Mouse (Mus musculus) forebrain, postnatal 0 days (tissue): ENCODE measurements around the gene Ccdc184. TPM values are rescaled to one million over a fixed set of nuclear protein-coding genes. Genes with fewer than 3 reads are reported as not detected.

Source experiments
- ATAC-seq: fragments of 200-750 bp; cut with Nextera tagmentation; 2 replicates; pipeline ENCODE4 v1.8.0; 2017; ENCODE audit warnings: mild to moderate bottlenecking, moderate library complexity
- DNase-seq: peaks from one replicate; pipeline ENCODE4 v3.0.0-alpha.2; 2015
- H3K27ac ChIP-seq: fragments of 300-500 bp; sonication (generic); 2 replicates; pipeline ENCODE4 v1.5.1; 2014; ENCODE audit warnings: low read depth, mild to moderate bottlenecking, antibody characterized with exemption, low read length, moderate library complexity, mixed read lengths
- H3K27me3 ChIP-seq: fragments of 300-500 bp; sonication (generic); 2 replicates; pipeline ENCODE4 v1.6.1; 2014; ENCODE audit warnings: mild to moderate bottlenecking, low read length, mixed read lengths; ENCODE audit not compliant: insufficient read depth
- H3K36me3 ChIP-seq: fragments of 300-500 bp; sonication (generic); 2 replicates; pipeline ENCODE4 v1.6.1; 2014; ENCODE audit warnings: mild to moderate bottlenecking, moderate library complexity; ENCODE audit not compliant: insufficient read depth
- H3K4me1 ChIP-seq: fragments of 300-500 bp; sonication (generic); 2 replicates; pipeline ENCODE4 v1.6.1; 2014; ENCODE audit warnings: antibody characterized with exemption; ENCODE audit not compliant: insufficient read depth
- H3K4me2 ChIP-seq: fragments of 300-500 bp; sonication (generic); 2 replicates; pipeline ENCODE4 v1.6.1; 2014; ENCODE audit warnings: low read depth, mild to moderate bottlenecking, moderate library complexity
- H3K4me3 ChIP-seq: fragments of 300-500 bp; sonication (generic); 2 replicates; pipeline ENCODE4 v1.5.1; 2014; ENCODE audit warnings: low read depth, low read length, mixed read lengths
- H3K9ac ChIP-seq: fragments of 300-500 bp; sonication (generic); 2 replicates; pipeline ENCODE4 v1.6.1; 2014; ENCODE audit warnings: mild to moderate bottlenecking
- H3K9me3 ChIP-seq: fragments of 300-500 bp; sonication (generic); 2 replicates; pipeline ENCODE4 v1.6.1; 2016; ENCODE audit warnings: low read length
- CTCF ChIP-seq: sonication (generic); IDR thresholded peaks from 2 replicates; pipeline ENCODE4 v1.5.1; 2016; ENCODE audit warnings: antibody characterized with exemption, control low read depth, low read depth
- WGBS: fragments of 180-500 bp; shearing (Covaris S2); extraction: QIAGEN DNeasy Blood & Tissue Kit; methylation state at CpG from one replicate; pipeline ENCODE4 v1.1.7; 2014; 5-methylcytosine and 5-hydroxymethylcytosine counted together
- polyA plus RNA-seq: library from polyadenylated mRNA; unstranded; fragments of >200 nt; fragmentation: Nextera tagmentation; extraction: Ambion mirVana; gene quantifications from 2 replicates; pipeline ENCODE4 v1.2.1, GENCODE M21; 2015
- total RNA-seq: library from RNA; depleted of rRNA; stranded (reverse); fragments of >200 nt; gene quantifications from 2 replicates; pipeline ENCODE4 v1.2.3, GENCODE M21; 2014; rRNA removed

Ccdc184 gene
- total and polyA plus RNA-seq, 2 experiments from 2014 or later = 66.0 to 68.9 TPM

GRCm38 (mm10) chr15:98214130-98214529 is 47.2 kb downstream of the Ccdc184 start:
- H3K4me3 ChIP-seq = no peak overlapping the region
- no peaks in the 10 kb centered on the region for H3K4me1 ChIP-seq
- no peaks in the 10 kb centered on the region for H3K9me3 ChIP-seq
- 69% methylated on average over 5 of the region's 5 CpGs for WGBS
- H3K36me3 ChIP-seq = no peaks in the 10 kb centered on the region
- no peak overlapping the region for H3K27ac ChIP-seq
- H3K9ac ChIP-seq = no peak overlapping the region
- DNase-seq = no peak
- H3K27me3 ChIP-seq = no peaks in the 10 kb centered on the region
- no peak overlapping the region for H3K4me2 ChIP-seq
- TF ChIP-seq CTCF = no peak
- no peak for ATAC-seq

Other genes starting within 250 kb of the Ccdc184 start
- gene Tmem106c, start 203.0 kb upstream of the Ccdc184 start, total RNA-seq = 44.4 and 50.8 TPM in 2 replicates
- gene Tmem106c, start 203.0 kb upstream of the Ccdc184 start, polyA plus RNA-seq = 62.8 and 66.1 TPM in 2 replicates
- gene Col2a1, start 162.5 kb upstream of the Ccdc184 start, total RNA-seq = 7.6 and 28.3 TPM in 2 replicates
- gene Col2a1, start 162.5 kb upstream of the Ccdc184 start, polyA plus RNA-seq = 2.5 and 4.9 TPM in 2 replicates
- 90.1 and 91.9 TPM in 2 replicates for gene Pfkm, start 74.6 kb upstream of the Ccdc184 start, total RNA-seq
- gene Pfkm, start 74.6 kb upstream of the Ccdc184 start, polyA plus RNA-seq = 76.4 and 86.3 TPM in 2 replicates
- gene Senp1, start 73.4 kb upstream of the Ccdc184 start, total RNA-seq = 13.6 and 19.8 TPM in 2 replicates
- gene Senp1, start 73.4 kb upstream of the Ccdc184 start, polyA plus RNA-seq = 8.5 and 12.2 TPM in 2 replicates
- gene Asb8, start 1.5 kb upstream of the Ccdc184 start, total RNA-seq = 46.3 and 56.9 TPM in 2 replicates
- gene Asb8, start 1.5 kb upstream of the Ccdc184 start, polyA plus RNA-seq = 36.5 and 46.8 TPM in 2 replicates
- gene Olfr288, start 28.4 kb downstream of the Ccdc184 start, total RNA-seq = not detected in 2 replicates
- gene Olfr288, start 28.4 kb downstream of the Ccdc184 start, polyA plus RNA-seq = 0.10 TPM in 1 of 2 replicates, not detected in the other
- gene Gm44579, start 53.8 kb downstream of the Ccdc184 start, total RNA-seq = 0.08 and 0.29 TPM in 2 replicates
- gene Gm44579, start 53.8 kb downstream of the Ccdc184 start, polyA plus RNA-seq = 0.15 TPM in 1 of 2 replicates, not detected in the other
- gene Olfr287, start 53.9 kb downstream of the Ccdc184 start, total RNA-seq = 0.15 and 0.24 TPM in 2 replicates
- 0.25 and 0.45 TPM in 2 replicates for gene Olfr287, start 53.9 kb downstream of the Ccdc184 start, polyA plus RNA-seq
- gene Olfr286, start 67.3 kb downstream of the Ccdc184 start, total RNA-seq = not detected in 2 replicates
- not detected in 2 replicates for gene Olfr286, start 67.3 kb downstream of the Ccdc184 start, polyA plus RNA-seq
- gene H1fnt, start 90.1 kb downstream of the Ccdc184 start, total RNA-seq = not detected in 2 replicates
- gene H1fnt, start 90.1 kb downstream of the Ccdc184 start, polyA plus RNA-seq = not detected in 2 replicates
- 11.4 and 14.8 TPM in 2 replicates for gene Zfp641, start 129.0 kb downstream of the Ccdc184 start, total RNA-seq
- 3.8 and 6.6 TPM in 2 replicates for gene Zfp641, start 129.0 kb downstream of the Ccdc184 start, polyA plus RNA-seq
- not detected in 2 replicates for gene Olfr285, start 150.2 kb downstream of the Ccdc184 start, total RNA-seq
- gene Olfr285, start 150.2 kb downstream of the Ccdc184 start, polyA plus RNA-seq = not detected in 2 replicates
- gene Olfr284, start 173.8 kb downstream of the Ccdc184 start, total RNA-seq = 0.81 TPM in 1 of 2 replicates, not detected in the other
- not detected in 2 replicates for gene Olfr284, start 173.8 kb downstream of the Ccdc184 start, polyA plus RNA-seq
- not detected in 2 replicates for gene Olfr283, start 213.8 kb downstream of the Ccdc184 start, total RNA-seq
- not detected in 2 replicates for gene Olfr283, start 213.8 kb downstream of the Ccdc184 start, polyA plus RNA-seq